Mouse (Mus musculus) spleen, postnatal 4 days (tissue): ENCODE measurements around the gene Zmynd11.
"Not testable (repeated sequence)": the region's sequence is repeated elsewhere in the genome, so short reads cannot be mapped to it uniquely, and the experiment has no call there.

Experiments
- DNase-seq, 2 experiments: peaks; one replicate each; pipeline ENCODE4 v3.0.0; 2022; ENCODE audit warnings: low spot score in 2 of 2

Gene Zmynd11

GRCm38 (mm10) chr13:9764646-9765536 lies at the start of gene Zmynd11:
Zmynd11 (minus strand) TSS chr13:9765330.
- DNase-seq = peak; percentile 27 to 82

GRCm38 (mm10) chr13:9795889-9796631 lies 30.9 kb upstream of the Zmynd11 start:
- no peak for DNase-seq

- DNase-seq = no peak
Observed at GRCm38 (mm10) chr13:9786050-9786449, 20.9 kb upstream of the Zmynd11 start.

GRCm38 (mm10) chr13:9783717-9784116 lies 18.6 kb upstream of the Zmynd11 start:
- DNase-seq = no peak

GRCm38 (mm10) chr13:9775901-9776300 lies 10.8 kb upstream of the Zmynd11 start:
- no peak for DNase-seq

- no peak for DNase-seq
Observed at GRCm38 (mm10) chr13:9774077-9774476, 8.9 kb upstream of the Zmynd11 start.

GRCm38 (mm10) chr13:9767279-9767678 lies 2.1 kb upstream of the Zmynd11 start:
- no peak for DNase-seq

GRCm38 (mm10) chr13:9766497-9766896 lies 1.4 kb upstream of the Zmynd11 start:
- no peak for DNase-seq

GRCm38 (mm10) chr13:9765537-9765851 lies 364 bp upstream of the Zmynd11 start:
- DNase-seq = no peak

- DNase-seq = peak; percentile 60 to 86
Observed at GRCm38 (mm10) chr13:9763828-9764645, 1.1 kb downstream of the Zmynd11 start.

GRCm38 (mm10) chr13:9763100-9763827 lies 1.9 kb downstream of the Zmynd11 start:
- no peak for DNase-seq

GRCm38 (mm10) chr13:9760057-9760456 lies 5.1 kb downstream of the Zmynd11 start:
- peak in 1 of 2 experiments; percentile 21 for DNase-seq

GRCm38 (mm10) chr13:9757842-9758491 lies 7.2 kb downstream of the Zmynd11 start:
- DNase-seq = no peak

GRCm38 (mm10) chr13:9753706-9754105 lies 11.4 kb downstream of the Zmynd11 start:
- DNase-seq = no peak

- no peak for DNase-seq
Observed at GRCm38 (mm10) chr13:9750320-9750719, 14.8 kb downstream of the Zmynd11 start.

GRCm38 (mm10) chr13:9749796-9750195 lies 15.3 kb downstream of the Zmynd11 start:
- DNase-seq = no peak

GRCm38 (mm10) chr13:9738190-9738589 lies 26.9 kb downstream of the Zmynd11 start:
- DNase-seq = no peak

- no peak for DNase-seq
Observed at GRCm38 (mm10) chr13:9737024-9737423, 28.1 kb downstream of the Zmynd11 start.

GRCm38 (mm10) chr13:9732262-9732661 lies 32.9 kb downstream of the Zmynd11 start:
- not testable (repeated sequence) for DNase-seq

- DNase-seq = no peak
Observed at GRCm38 (mm10) chr13:9729073-9729472, 36.1 kb downstream of the Zmynd11 start.

- DNase-seq = no peak
Observed at GRCm38 (mm10) chr13:9715224-9715623, 49.9 kb downstream of the Zmynd11 start.
